Mouse (Mus musculus): ENCODE results near the gene Mnd1.
A peak's percentile ranks its signal among the peaks of the same experiment; 100 is the strongest.

Mnd1 gene

DNA sequence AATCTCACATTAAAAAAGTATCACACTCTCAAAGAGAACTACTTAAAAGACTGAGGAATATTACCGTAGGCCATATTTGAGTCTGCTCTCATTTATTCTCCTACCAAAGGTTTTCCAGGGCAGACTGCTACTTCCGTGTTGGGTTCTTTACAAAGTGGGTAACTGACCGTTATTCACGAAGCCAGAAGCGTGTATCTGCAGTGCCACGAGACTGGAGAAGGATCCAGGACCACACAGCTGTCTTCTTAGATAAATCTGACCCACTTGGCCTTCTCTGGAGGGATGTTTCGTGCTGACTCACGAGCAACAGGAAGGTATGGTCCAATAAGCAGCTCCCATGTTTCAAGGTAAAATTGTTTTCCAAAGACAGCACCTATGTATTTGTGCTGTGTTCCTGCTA is 113.8 kb downstream of the Mnd1 start:
- DNase-seq = no peak

DNA sequence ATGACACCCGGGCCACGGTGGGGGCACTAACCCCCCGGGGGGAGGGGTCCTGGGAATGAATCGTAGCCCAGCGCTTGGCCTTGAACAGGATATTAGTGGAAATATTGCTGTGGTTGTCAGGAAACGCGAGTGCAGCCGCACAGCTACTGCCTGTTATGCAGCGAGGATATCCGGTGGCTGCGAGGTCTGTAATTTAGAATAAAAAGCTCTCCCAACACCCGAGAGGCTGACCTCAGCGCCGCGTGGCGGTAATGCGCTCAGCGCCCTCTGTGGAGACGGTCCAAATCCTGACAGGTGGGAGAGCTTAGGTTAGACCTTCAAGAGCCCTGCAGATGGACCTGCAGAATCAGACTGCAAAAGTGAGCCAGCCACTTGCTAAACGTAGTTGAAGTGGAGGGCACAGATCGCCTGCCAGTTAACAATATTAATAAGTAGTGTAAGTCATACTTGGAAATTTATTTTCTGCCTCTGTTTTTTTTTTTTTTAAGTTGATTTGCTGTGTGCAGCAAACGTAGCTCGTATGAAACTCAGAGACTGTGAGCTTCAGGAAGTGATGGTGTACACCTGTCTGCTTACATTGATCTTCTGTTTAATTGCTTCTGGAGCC is 115.0 kb downstream of the Mnd1 start:
- peak; percentile 58 to 71 for DNase-seq

DNA sequence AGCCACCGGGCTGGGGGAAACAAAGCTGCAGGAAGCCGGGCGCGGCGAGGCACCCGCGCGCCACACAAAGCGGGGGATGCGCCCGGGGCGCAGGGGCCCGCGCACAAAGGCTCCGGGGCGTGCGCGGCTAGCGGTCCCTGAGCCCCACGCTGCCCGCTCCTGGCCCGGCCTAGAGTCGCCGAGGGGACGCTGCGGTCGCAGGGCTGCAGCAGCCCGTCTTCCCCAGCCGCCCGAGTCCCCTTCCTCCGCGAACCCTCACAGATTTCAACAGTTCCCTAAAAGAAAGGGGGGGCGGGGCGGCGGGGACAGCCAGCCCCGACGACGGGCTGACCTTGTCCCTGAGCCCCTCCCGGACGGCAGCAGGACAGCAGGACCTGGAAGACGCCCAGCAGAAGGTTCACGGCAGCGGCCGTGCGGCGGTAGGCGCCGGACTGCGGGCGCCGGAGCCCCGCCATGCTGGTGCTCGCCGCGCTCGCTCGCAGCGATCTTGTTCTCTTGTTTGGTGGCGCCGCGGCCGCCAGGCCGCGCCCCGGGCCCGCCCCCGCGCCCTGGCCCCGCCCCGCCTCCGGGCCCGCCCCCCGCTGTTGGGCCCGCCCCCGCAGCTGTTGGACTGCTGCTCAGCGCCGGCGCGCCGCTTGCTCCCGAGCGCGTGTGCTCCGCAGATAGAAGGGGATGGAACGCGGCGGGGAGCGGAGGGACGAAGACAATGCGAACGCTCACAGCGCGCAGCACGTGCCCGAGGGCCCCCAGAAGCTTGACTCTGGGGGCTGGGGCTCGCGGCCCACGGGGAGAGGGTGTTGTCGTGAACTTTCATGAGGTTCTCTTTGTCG is 115.7 kb downstream of the Mnd1 start, which contains the start of gene Tmem131l:
TSS of gene Tmem131l (minus strand) at position 530 of the 830 bp plus-strand sequence.
- DNase-seq = peak; percentile 79 to 89

DNA sequence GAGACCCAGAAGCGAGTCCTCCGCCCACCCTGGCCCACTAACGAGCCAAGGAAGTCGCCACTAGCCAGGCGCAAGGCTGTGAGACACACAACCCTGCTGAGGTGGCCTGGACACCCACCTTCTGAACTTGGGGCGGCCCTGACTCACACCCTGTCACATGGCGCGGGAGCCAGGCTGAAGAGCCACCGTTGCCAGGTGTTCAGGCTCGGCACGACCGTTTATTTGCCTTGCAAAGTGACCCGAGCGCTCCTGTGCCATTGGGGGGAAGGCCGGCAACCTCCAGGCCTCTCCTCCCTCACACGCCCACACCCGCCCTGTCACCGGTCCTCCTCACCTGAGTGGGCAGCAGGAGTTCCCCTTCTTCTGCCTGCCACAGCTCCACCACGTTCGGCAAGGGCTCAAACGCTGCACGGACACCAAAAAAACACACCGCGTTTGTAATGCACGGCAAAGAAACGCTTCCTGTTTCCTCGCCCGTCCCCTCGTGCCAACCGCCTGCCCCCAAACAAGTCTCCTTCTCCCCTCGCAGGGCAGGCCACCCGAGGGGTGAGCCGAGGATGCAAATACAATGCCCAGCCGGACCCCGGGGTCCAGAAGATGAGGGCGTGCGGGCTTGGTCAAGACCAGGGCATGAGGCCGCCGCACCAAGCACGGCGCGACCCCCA is 116.5 kb downstream of the Mnd1 start:
- peak; percentile 54 to 82 for DNase-seq

DNA sequence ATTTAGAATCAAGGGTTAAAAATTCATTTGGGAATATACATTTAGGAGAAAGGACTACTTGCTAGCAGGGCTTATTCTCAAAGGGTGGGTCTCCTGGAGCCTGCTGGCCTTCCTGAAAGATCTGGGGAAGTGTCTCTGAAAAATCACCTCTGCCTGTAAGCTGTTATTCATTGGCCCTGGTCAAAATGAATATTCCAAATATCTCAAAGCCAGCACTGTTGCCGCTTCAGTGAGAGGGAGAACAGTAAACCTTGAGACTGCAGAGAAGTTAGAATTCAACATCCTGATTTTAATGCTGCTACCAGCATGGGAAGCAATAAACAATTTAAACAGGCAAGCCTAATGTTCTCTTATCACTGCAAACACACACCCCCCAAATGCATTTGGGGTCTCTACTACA is 117.5 kb downstream of the Mnd1 start:
- no peak for DNase-seq
